Mouse (Mus musculus) forebrain, embryonic 10.5 days (tissue): ENCODE measurements around the gene Epb41l4b. TPM values are rescaled to one million over a fixed set of nuclear protein-coding genes. Genes with fewer than 3 reads are reported as not detected.

ENCODE experiments used
- DNase-seq: peaks from one replicate; pipeline ENCODE4 v3.0.0-alpha.2; 2017; ENCODE audit warnings: low spot score; ENCODE audit errors: extremely low spot score
- H3K27ac ChIP-seq: fragments of 300-500 bp; sonication (generic); 2 replicates; pipeline ENCODE4 v1.5.1; 2016; ENCODE audit warnings: mild to moderate bottlenecking
- H3K27me3 ChIP-seq: fragments of 300-500 bp; sonication (generic); 2 replicates; pipeline ENCODE4 v1.6.1; 2016; ENCODE audit warnings: mild to moderate bottlenecking; ENCODE audit not compliant: poor library complexity, severe bottlenecking
- H3K36me3 ChIP-seq: fragments of 300-500 bp; sonication (generic); replicated peaks from 2 replicates; pipeline ENCODE4 v1.6.1; 2016; ENCODE audit warnings: mild to moderate bottlenecking, moderate library complexity
- H3K4me1 ChIP-seq: fragments of 300-500 bp; sonication (generic); 2 replicates; pipeline ENCODE4 v1.6.1; 2016
- H3K4me3 ChIP-seq: fragments of 300-500 bp; sonication (generic); 2 replicates; pipeline ENCODE4 v1.5.1; 2016; ENCODE audit warnings: mild to moderate bottlenecking, moderate library complexity
- H3K9me3 ChIP-seq: fragments of 300-500 bp; sonication (generic); 2 replicates; pipeline ENCODE4 v1.6.1; 2016; ENCODE audit warnings: mild to moderate bottlenecking, moderate library complexity
- WGBS: fragments of 180-500 bp; shearing (Covaris S2); methylation state at CpG from one replicate; pipeline ENCODE4 v1.1.7; 2016; 5-methylcytosine and 5-hydroxymethylcytosine counted together
- polyA plus RNA-seq: library from polyadenylated mRNA; unstranded; fragments of >200 nt; fragmentation: Nextera tagmentation; extraction: Ambion mirVana; gene quantifications from 2 replicates; pipeline ENCODE4 v1.2.1, GENCODE M21; 2016

Epb41l4b gene
- polyA plus RNA-seq, 1 experiment from 2014 or later, result 0.37 TPM

- H3K27ac ChIP-seq, result no peak overlapping the region
- H3K9me3 ChIP-seq, result no peaks in the 10 kb centered on the region
- 51% methylated on average over 12 of the region's 12 CpGs for WGBS
- no peaks in the 10 kb centered on the region for H3K36me3 ChIP-seq
- H3K4me1 ChIP-seq, result peaks cover 18% of the 10 kb centered on the region
- H3K27me3 ChIP-seq, result no peaks in the 10 kb centered on the region
- H3K4me3 ChIP-seq, result no peak overlapping the region
- no peak for DNase-seq
Observed at GRCm38 (mm10) chr4:57091363-57091762, 51.9 kb downstream of the Epb41l4b start.

- no peaks in the 10 kb centered on the region for H3K9me3 ChIP-seq
- DNase-seq, result no peak
- H3K36me3 ChIP-seq, result no peaks in the 10 kb centered on the region
- H3K4me3 ChIP-seq, result no peak overlapping the region
- H3K27ac ChIP-seq, result no peak overlapping the region
- 85% methylated on average over 4 of the region's 4 CpGs for WGBS
- no peaks in the 10 kb centered on the region for H3K27me3 ChIP-seq
- H3K4me1 ChIP-seq, result peaks cover 20% of the 10 kb centered on the region
Observed at GRCm38 (mm10) chr4:57088301-57088700, 54.9 kb downstream of the Epb41l4b start.

- DNase-seq, result no peak
- no peaks in the 10 kb centered on the region for H3K36me3 ChIP-seq
- WGBS, result 69% methylated on average over 10 of the region's 10 CpGs
- no peaks in the 10 kb centered on the region for H3K27me3 ChIP-seq
- H3K27ac ChIP-seq, result no peak overlapping the region
- no peaks in the 10 kb centered on the region for H3K9me3 ChIP-seq
- H3K4me1 ChIP-seq, result peaks cover 12% of the 10 kb centered on the region; the same call in 1 of the 2 replicates
- no peak overlapping the region for H3K4me3 ChIP-seq
Observed at GRCm38 (mm10) chr4:57085750-57086400, 57.4 kb downstream of the Epb41l4b start.

- H3K9me3 ChIP-seq, result no peaks in the 10 kb centered on the region
- WGBS, result 76% methylated on average over 11 of the region's 11 CpGs
- no peaks in the 10 kb centered on the region for H3K36me3 ChIP-seq
- no peaks in the 10 kb centered on the region for H3K27me3 ChIP-seq
- H3K4me3 ChIP-seq, result no peak overlapping the region
- no peak overlapping the region for H3K27ac ChIP-seq
- H3K4me1 ChIP-seq, result peaks cover 20% of the 10 kb centered on the region
- DNase-seq, result no peak
Observed at GRCm38 (mm10) chr4:57083653-57084052, 59.6 kb downstream of the Epb41l4b start.

- no peaks in the 10 kb centered on the region for H3K9me3 ChIP-seq
- no peak overlapping the region for H3K4me3 ChIP-seq
- H3K27ac ChIP-seq, result no peak overlapping the region
- H3K27me3 ChIP-seq, result no peaks in the 10 kb centered on the region
- DNase-seq, result no peak
- H3K4me1 ChIP-seq, result peaks cover 20% of the 10 kb centered on the region
- 78% methylated on average over 10 of the region's 10 CpGs for WGBS
- no peaks in the 10 kb centered on the region for H3K36me3 ChIP-seq
Observed at GRCm38 (mm10) chr4:57082775-57083428, 60.3 kb downstream of the Epb41l4b start.

- 84% methylated on average over 7 of the region's 7 CpGs for WGBS
Observed at GRCm38 (mm10) chr4:57081463-57081862, 61.8 kb downstream of the Epb41l4b start.

GRCm38 (mm10) chr4:57073843-57074242 lies 69.4 kb downstream of the Epb41l4b start:
- no peaks in the 10 kb centered on the region for H3K9me3 ChIP-seq
- no peak for DNase-seq
- no peaks in the 10 kb centered on the region for H3K36me3 ChIP-seq
- no peak overlapping the region for H3K4me3 ChIP-seq
- 84% methylated on average over 7 of the region's 7 CpGs for WGBS
- H3K4me1 ChIP-seq, result peaks cover 12% of the 10 kb centered on the region
- no peak overlapping the region for H3K27ac ChIP-seq
- no peaks in the 10 kb centered on the region for H3K27me3 ChIP-seq

More at GRCm38 (mm10) chr4:57081463-57081862, 61.8 kb downstream of the Epb41l4b start:
- H3K27ac ChIP-seq, result no peak overlapping the region
- H3K4me3 ChIP-seq, result no peak overlapping the region
- H3K36me3 ChIP-seq, result no peaks in the 10 kb centered on the region
- H3K9me3 ChIP-seq, result no peaks in the 10 kb centered on the region
- no peak for DNase-seq
- H3K4me1 ChIP-seq, result peaks cover 24% of the 10 kb centered on the region
- no peaks in the 10 kb centered on the region for H3K27me3 ChIP-seq

GRCm38 (mm10) chr4:57073174-57073573 lies 70.1 kb downstream of the Epb41l4b start:
- Histone ChIP-seq H3K4me3 (no peak overlapping the region), H3K9me3 (no peaks in the 10 kb centered on the region), H3K4me1 (peaks cover 11% of the 10 kb centered on the region), H3K27me3 (no peaks in the 10 kb centered on the region), H3K27ac (no peak overlapping the region), H3K36me3 (no peaks in the 10 kb centered on the region)
- DNase-seq, result no peak
- 94% methylated on average over 14 of the region's 14 CpGs for WGBS

GRCm38 (mm10) chr4:57070640-57071039 lies 72.6 kb downstream of the Epb41l4b start:
- H3K36me3 ChIP-seq, result no peaks in the 10 kb centered on the region
- no peaks in the 10 kb centered on the region for H3K27me3 ChIP-seq
- H3K4me3 ChIP-seq, result no peak overlapping the region
- 80% methylated on average over 6 of the region's 6 CpGs for WGBS
- no peak overlapping the region for H3K27ac ChIP-seq
- no peak for DNase-seq
- H3K9me3 ChIP-seq, result no peaks in the 10 kb centered on the region
- peaks cover 7% of the 10 kb centered on the region for H3K4me1 ChIP-seq

- Histone ChIP-seq H3K27ac (no peak overlapping the region), H3K4me1 (peaks cover 20% of the 10 kb centered on the region), H3K9me3 (no peaks in the 10 kb centered on the region), H3K4me3 (no peak overlapping the region), H3K36me3 (no peaks in the 10 kb centered on the region), H3K27me3 (peaks cover 5% of the 10 kb centered on the region; the same call in 1 of the 2 replicates)
- WGBS, result 81% methylated on average over 7 of the region's 7 CpGs
- DNase-seq, result no peak
Observed at GRCm38 (mm10) chr4:57068397-57068796, 74.8 kb downstream of the Epb41l4b start.

GRCm38 (mm10) chr4:57067801-57068200 lies 75.4 kb downstream of the Epb41l4b start:
- WGBS, result 82% methylated on average over 5 of the region's 5 CpGs
- Histone ChIP-seq H3K4me3 (no peak overlapping the region), H3K27me3 (peaks cover 6% of the 10 kb centered on the region; the same call in 1 of the 2 replicates), H3K4me1 (peaks cover 20% of the 10 kb centered on the region), H3K27ac (no peak overlapping the region), H3K36me3 (no peaks in the 10 kb centered on the region), H3K9me3 (no peaks in the 10 kb centered on the region)
- DNase-seq, result no peak

- no peak for DNase-seq
- Histone ChIP-seq H3K4me1 (peaks cover 20% of the 10 kb centered on the region), H3K9me3 (no peaks in the 10 kb centered on the region), H3K4me3 (no peak overlapping the region), H3K27me3 (peaks cover 6% of the 10 kb centered on the region; the same call in 1 of the 2 replicates), H3K36me3 (no peaks in the 10 kb centered on the region), H3K27ac (no peak overlapping the region)
- 91% methylated on average over 2 of the region's 2 CpGs for WGBS
Observed at GRCm38 (mm10) chr4:57066936-57067335, 76.3 kb downstream of the Epb41l4b start.

GRCm38 (mm10) chr4:57065273-57065672 lies 78.0 kb downstream of the Epb41l4b start:
- Histone ChIP-seq H3K4me1 (peaks cover 17% of the 10 kb centered on the region), H3K27ac (peak overlapping the region; percentile 66; the same call in 1 of the 2 replicates), H3K36me3 (no peaks in the 10 kb centered on the region), H3K27me3 (peaks cover 6% of the 10 kb centered on the region; the same call in 1 of the 2 replicates), H3K4me3 (no peak overlapping the region), H3K9me3 (no peaks in the 10 kb centered on the region)
- WGBS, result 22% methylated on average over 4 of the region's 4 CpGs
- DNase-seq, result peak; percentile 60
